Mouse (Mus musculus) liver, embryonic 15.5 days (tissue): ENCODE data around the gene Vwa7. TPM values are rescaled to one million over a fixed set of nuclear protein-coding genes. Genes with fewer than 3 reads are reported as not detected.

Experiments
- ATAC-seq: fragments of 200-750 bp; cut with Nextera tagmentation; 2 replicates; pipeline ENCODE4 v1.8.0; 2017; ENCODE audit warnings: moderate number of reproducible peaks, mild to moderate bottlenecking, moderate library complexity; ENCODE audit not compliant: insufficient read depth
- H3K27ac ChIP-seq: fragments of 300-500 bp; sonication (generic); replicated peaks from 2 replicates; pipeline ENCODE4 v1.5.1; 2015; ENCODE audit warnings: mild to moderate bottlenecking, inconsistent platforms
- H3K27me3 ChIP-seq: fragments of 300-500 bp; sonication (generic); 2 replicates; pipeline ENCODE4 v1.6.1; 2015; ENCODE audit warnings: mild to moderate bottlenecking, inconsistent platforms
- H3K36me3 ChIP-seq: fragments of 300-500 bp; sonication (generic); replicated peaks from 2 replicates; pipeline ENCODE4 v1.6.1; 2015; ENCODE audit warnings: moderate library complexity, mild to moderate bottlenecking, inconsistent platforms
- H3K4me1 ChIP-seq: fragments of 300-500 bp; sonication (generic); replicated peaks from 2 replicates; pipeline ENCODE4 v1.6.1; 2015; ENCODE audit warnings: inconsistent platforms
- H3K4me2 ChIP-seq: fragments of 300-500 bp; sonication (generic); 2 replicates; pipeline ENCODE4 v1.6.1; 2015; ENCODE audit warnings: moderate library complexity, mild to moderate bottlenecking, inconsistent platforms
- H3K4me3 ChIP-seq: fragments of 300-500 bp; sonication (generic); replicated peaks from 2 replicates; pipeline ENCODE4 v1.5.1; 2015; ENCODE audit warnings: mild to moderate bottlenecking, inconsistent platforms
- H3K9ac ChIP-seq: fragments of 300-500 bp; sonication (generic); 2 replicates; pipeline ENCODE4 v1.6.1; 2015; ENCODE audit warnings: moderate library complexity, mild to moderate bottlenecking, inconsistent platforms
- H3K9me3 ChIP-seq: fragments of 300-500 bp; sonication (generic); replicated peaks from 2 replicates; pipeline ENCODE4 v1.6.1; 2016; ENCODE audit warnings: inconsistent platforms
- WGBS: fragments of 180-500 bp; shearing (Covaris S2); methylation state at CpG from one replicate; pipeline ENCODE4 v1.1.7; 2015; ENCODE audit warnings: mixed read lengths; ENCODE audit not compliant: insufficient replicate concordance; 5-methylcytosine and 5-hydroxymethylcytosine counted together
- polyA plus RNA-seq: library from polyadenylated mRNA; unstranded; fragments of >200 nt; fragmentation: Nextera tagmentation; extraction: Ambion mirVana; gene quantifications from 2 replicates; pipeline ENCODE4 v1.2.1, GENCODE M21; 2015

Vwa7 gene
- polyA plus RNA-seq, 1 experiment from 2014 or later: 0.09 TPM

DNA sequence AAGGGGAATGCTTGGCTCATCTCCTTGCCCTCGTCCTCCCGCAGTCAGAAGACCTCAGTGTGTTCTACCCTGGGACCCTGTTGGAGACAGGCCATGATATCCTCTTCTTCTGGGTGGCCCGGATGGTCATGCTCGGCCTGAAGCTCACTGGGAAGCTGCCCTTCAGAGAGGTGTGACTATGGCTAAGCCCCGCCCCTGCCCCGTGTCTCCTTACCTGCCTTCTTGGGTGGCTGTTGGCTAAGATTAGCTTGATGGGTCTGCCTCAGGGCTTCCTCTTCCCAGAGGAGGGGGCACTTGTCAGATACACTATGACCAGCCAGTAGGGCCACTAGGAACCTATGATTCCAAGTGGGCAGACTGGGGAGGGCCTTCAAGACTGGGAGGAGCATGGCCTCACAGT lies 3.2 kb upstream of the Vwa7 start:
- 70% methylated on average over 6 of the region's 6 CpGs for WGBS
- H3K36me3 ChIP-seq: peaks cover 93% of the 10 kb centered on the region
- H3K4me3 ChIP-seq: no peak overlapping the region
- H3K4me1 ChIP-seq: peaks cover 16% of the 10 kb centered on the region
- no peaks in the 10 kb centered on the region for H3K9me3 ChIP-seq
- no peak overlapping the region for H3K4me2 ChIP-seq
- no peak for ATAC-seq
- no peak overlapping the region for H3K9ac ChIP-seq
- no peaks in the 10 kb centered on the region for H3K27me3 ChIP-seq
- no peak overlapping the region for H3K27ac ChIP-seq

GRCm38 (mm10) chr17:35015296-35015695 lies 1.1 kb upstream of the Vwa7 start:
- H3K36me3 ChIP-seq: peaks cover 72% of the 10 kb centered on the region
- WGBS: 85% methylated on average over 16 of the region's 16 CpGs
- no peak overlapping the region for H3K27ac ChIP-seq
- no peaks in the 10 kb centered on the region for H3K9me3 ChIP-seq
- no peaks in the 10 kb centered on the region for H3K27me3 ChIP-seq
- H3K9ac ChIP-seq: no peak overlapping the region
- no peak overlapping the region for H3K4me3 ChIP-seq
- no peak overlapping the region for H3K4me2 ChIP-seq
- peaks cover 19% of the 10 kb centered on the region for H3K4me1 ChIP-seq
- ATAC-seq: no peak

DNA sequence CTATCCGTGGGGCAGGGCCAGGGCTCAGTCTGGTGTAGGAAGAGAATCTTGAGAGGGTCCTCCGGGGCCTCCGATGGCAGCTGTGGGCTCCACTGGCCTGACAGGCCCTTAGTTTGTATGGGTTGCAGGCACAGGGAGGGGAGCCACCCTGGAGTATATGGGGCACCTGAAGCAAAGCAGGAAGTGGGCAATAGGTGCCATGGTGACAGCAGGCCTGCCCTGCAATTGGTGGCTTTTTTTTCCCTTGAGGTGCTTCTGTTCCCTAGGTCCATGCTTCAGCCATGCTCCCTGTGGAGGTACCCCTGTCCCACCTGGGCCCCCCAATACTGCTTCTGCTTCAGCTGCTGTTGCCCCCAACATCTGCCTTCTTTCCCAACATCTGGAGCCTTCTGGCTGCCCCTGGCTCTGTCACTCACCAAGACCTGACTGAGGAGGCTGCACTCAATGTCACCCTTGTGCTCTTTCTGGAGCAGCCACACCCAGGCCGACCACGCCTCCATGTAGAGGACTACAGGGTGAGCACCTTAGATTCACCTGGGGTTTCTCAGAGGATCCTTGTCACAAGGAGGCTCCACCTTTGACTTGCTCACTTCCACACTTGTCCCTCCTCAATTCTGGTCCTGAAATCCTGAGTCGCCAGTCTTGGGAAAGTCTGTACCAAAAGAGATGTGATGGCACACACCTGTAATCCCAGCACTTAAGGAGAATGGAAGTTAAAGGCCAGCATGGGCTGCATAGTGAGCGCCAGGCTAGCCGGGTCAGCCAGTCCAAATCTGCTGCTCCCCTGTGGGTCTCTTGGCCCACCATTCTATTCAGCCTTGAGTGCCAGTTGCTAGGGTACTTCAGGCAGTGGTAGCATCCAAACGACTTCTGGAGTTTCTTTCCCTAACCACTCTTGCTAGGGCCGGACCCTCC lies 669 bp downstream of the Vwa7 start:
- Histone ChIP-seq H3K4me2 (no peak overlapping the region), H3K9me3 (no peaks in the 10 kb centered on the region), H3K9ac (no peak overlapping the region), H3K4me3 (no peak overlapping the region), H3K27me3 (no peaks in the 10 kb centered on the region), H3K4me1 (peaks cover 34% of the 10 kb centered on the region), H3K27ac (no peak overlapping the region), H3K36me3 (peaks cover 54% of the 10 kb centered on the region)
- ATAC-seq: no peak
- WGBS: 75% methylated on average over 10 of the region's 10 CpGs

- H3K4me2 ChIP-seq: no peak overlapping the region
- H3K4me3 ChIP-seq: no peak overlapping the region
- no peak overlapping the region for H3K9ac ChIP-seq
- WGBS: 72% methylated on average over 14 of the region's 14 CpGs
- ATAC-seq: no peak
- no peaks in the 10 kb centered on the region for H3K27me3 ChIP-seq
- no peak overlapping the region for H3K27ac ChIP-seq
- H3K36me3 ChIP-seq: peaks cover 48% of the 10 kb centered on the region
- no peaks in the 10 kb centered on the region for H3K9me3 ChIP-seq
- H3K4me1 ChIP-seq: peaks cover 40% of the 10 kb centered on the region
These were observed 1.3 kb downstream of the Vwa7 start for GRCm38 (mm10) chr17:35017706-35018030.

DNA sequence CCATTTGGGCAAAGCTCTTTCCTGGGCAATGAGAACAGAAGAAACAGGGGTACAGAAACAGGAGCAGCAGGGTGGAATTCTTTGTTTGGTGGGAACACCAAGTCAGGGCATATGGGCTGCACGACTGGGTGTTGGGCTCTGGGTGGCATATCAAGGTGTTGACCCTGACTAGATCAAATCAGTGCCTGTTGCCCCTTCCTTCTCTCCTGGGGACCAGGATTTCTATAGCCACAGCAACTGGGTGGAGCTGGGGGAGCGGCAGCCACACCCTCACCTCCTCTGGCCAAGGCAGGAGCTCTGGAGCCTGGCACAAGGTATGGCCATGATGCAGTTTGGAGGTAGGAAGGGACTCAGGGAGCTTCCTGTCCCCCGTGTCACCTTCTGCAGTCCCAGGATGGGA lies 1.8 kb downstream of the Vwa7 start:
- Histone ChIP-seq H3K9ac (no peak overlapping the region), H3K4me3 (no peak overlapping the region)
- no peak for ATAC-seq

DNA sequence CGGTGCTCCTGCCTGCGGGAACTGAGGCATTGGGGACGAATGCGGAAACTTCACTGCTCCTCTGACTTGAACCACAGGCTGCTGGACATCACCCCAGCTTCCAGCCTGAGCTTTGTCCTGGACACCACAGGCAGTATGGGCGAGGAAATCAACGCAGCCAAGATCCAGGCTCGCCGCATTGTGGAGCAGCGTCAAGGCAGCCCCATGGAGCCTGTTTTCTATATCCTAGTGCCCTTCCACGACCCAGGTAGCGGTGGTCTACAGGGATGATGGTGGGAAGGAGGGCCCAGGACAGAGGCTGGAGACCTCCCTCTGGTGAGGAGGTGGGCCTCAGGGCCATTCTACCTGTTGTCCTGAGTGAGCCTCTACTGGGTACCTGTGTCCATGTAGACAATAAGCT lies 3.5 kb downstream of the Vwa7 start:
- H3K4me3 ChIP-seq: no peak overlapping the region
- no peak for ATAC-seq
- 83% methylated on average over 11 of the region's 11 CpGs for WGBS
- no peak overlapping the region for H3K9ac ChIP-seq
- peaks cover 26% of the 10 kb centered on the region for H3K36me3 ChIP-seq
- H3K4me1 ChIP-seq: peaks cover 62% of the 10 kb centered on the region
- H3K27me3 ChIP-seq: no peaks in the 10 kb centered on the region
- no peaks in the 10 kb centered on the region for H3K9me3 ChIP-seq
- H3K27ac ChIP-seq: no peak overlapping the region
- no peak overlapping the region for H3K4me2 ChIP-seq

More for the DNA sequence above, 1.8 kb downstream of the Vwa7 start:
- 49% methylated on average over 3 of the region's 3 CpGs for WGBS
- Histone ChIP-seq H3K27ac (no peak overlapping the region), H3K9me3 (no peaks in the 10 kb centered on the region), H3K4me1 (peaks cover 45% of the 10 kb centered on the region), H3K27me3 (no peaks in the 10 kb centered on the region), H3K4me2 (no peak overlapping the region), H3K36me3 (peaks cover 43% of the 10 kb centered on the region)

DNA sequence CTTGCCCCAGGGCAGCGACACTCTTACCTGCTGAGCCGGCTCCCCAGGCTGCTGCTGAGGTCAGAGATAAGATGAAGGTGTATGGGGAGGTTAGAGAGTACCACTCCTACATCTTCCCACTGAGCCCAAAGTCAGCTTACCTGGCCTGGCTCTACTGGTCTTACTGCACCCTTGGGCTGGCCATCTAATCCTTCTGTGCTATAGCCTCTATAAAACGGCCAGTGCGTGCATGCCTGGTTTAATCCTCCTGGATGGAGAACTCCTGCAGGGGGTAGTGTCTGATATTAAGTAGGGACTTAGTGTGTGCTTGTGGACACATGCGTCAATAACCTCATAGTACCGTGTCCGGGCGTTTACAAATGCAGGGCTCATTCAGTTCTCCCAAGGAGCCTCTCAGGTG lies 4.2 kb downstream of the Vwa7 start:
- H3K4me3 ChIP-seq: no peak overlapping the region
- ATAC-seq: no peak
- H3K27ac ChIP-seq: no peak overlapping the region
- H3K9ac ChIP-seq: no peak overlapping the region
- no peaks in the 10 kb centered on the region for H3K9me3 ChIP-seq
- H3K27me3 ChIP-seq: no peaks in the 10 kb centered on the region
- 76% methylated on average over 8 of the region's 8 CpGs for WGBS
- H3K36me3 ChIP-seq: peaks cover 19% of the 10 kb centered on the region
- H3K4me1 ChIP-seq: peaks cover 68% of the 10 kb centered on the region
- no peak overlapping the region for H3K4me2 ChIP-seq

- Histone ChIP-seq H3K27me3 (no peaks in the 10 kb centered on the region), H3K9ac (no peak overlapping the region), H3K4me1 (peaks cover 68% of the 10 kb centered on the region), H3K27ac (peak overlapping the region; percentile 65; the same call in 1 of the 2 replicates), H3K9me3 (no peaks in the 10 kb centered on the region), H3K4me3 (peak overlapping the region; percentile 20), H3K4me2 (peak overlapping the region; percentile 54), H3K36me3 (peaks cover 12% of the 10 kb centered on the region)
- no peak; the same call in 1 of the 2 replicates for ATAC-seq
- 6% methylated on average over 17 of the region's 17 CpGs for WGBS
These were observed 4.9 kb downstream of the Vwa7 start for GRCm38 (mm10) chr17:35021163-35021808.

DNA sequence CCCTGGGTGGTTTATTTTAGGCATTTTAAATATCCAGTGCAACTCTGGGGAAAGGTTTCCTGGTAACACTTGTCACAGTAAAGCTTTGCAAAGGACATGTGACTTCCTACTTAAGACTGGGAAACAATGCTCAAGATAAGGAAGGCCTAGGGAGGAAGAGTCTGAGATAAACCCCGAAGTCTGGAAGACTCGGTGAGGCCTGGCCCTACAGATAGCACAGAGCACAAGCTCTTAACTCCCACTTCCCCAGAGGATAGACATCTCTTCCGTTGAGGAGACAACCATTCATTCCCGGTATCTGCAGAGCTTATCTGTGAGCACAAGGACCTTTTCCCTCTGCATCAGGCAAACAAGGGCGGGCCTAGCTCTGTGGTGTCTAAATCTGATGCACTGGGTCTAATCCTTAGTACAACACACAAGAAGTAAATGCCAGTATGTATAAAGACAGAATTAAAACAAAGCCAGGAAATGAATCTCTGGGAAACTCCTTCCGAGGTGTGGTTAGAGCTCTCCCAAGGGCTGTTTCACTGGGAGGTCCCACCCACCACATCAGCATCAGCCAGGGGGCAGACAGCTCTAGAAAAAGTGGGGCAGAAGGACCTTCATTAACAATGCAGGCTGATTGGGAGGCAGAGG lies 5.6 kb downstream of the Vwa7 start:
- no peaks in the 10 kb centered on the region for H3K9me3 ChIP-seq
- peaks cover 61% of the 10 kb centered on the region for H3K4me1 ChIP-seq
- H3K4me2 ChIP-seq: peak overlapping the region; percentile 54

GRCm38 (mm10) chr17:35022541-35023060 lies 6.2 kb downstream of the Vwa7 start:
- ATAC-seq: no peak
- WGBS: 59% methylated on average over 8 of the region's 8 CpGs
- Histone ChIP-seq H3K27ac (peak overlapping the region; percentile 39; the same call in 1 of the 2 replicates), H3K4me1 (peaks cover 60% of the 10 kb centered on the region), H3K27me3 (no peaks in the 10 kb centered on the region), H3K36me3 (no peaks in the 10 kb centered on the region), H3K9me3 (no peaks in the 10 kb centered on the region), H3K9ac (no peak overlapping the region), H3K4me3 (no peak overlapping the region), H3K4me2 (no peak overlapping the region)

More for the DNA sequence above, 5.6 kb downstream of the Vwa7 start:
- WGBS: 10% methylated on average over 6 of the region's 6 CpGs
- H3K27me3 ChIP-seq: no peaks in the 10 kb centered on the region
- H3K4me3 ChIP-seq: peak overlapping the region; percentile 20; the same call in 1 of the 2 replicates
- peak overlapping the region; percentile 65 for H3K27ac ChIP-seq
- ATAC-seq: peak; percentile 82
- peaks cover 5% of the 10 kb centered on the region; the same call in 1 of the 2 replicates for H3K36me3 ChIP-seq
- no peak overlapping the region for H3K9ac ChIP-seq

- Histone ChIP-seq H3K36me3 (no peaks in the 10 kb centered on the region), H3K27me3 (no peaks in the 10 kb centered on the region), H3K27ac (no peak overlapping the region), H3K9ac (no peak overlapping the region), H3K9me3 (no peaks in the 10 kb centered on the region), H3K4me1 (peaks cover 64% of the 10 kb centered on the region), H3K4me3 (no peak overlapping the region), H3K4me2 (0 out of 2 replicates have a peak overlapping the region, but pooled peaks have one; percentile 13)
- ATAC-seq: no peak
- 76% methylated on average over 5 of the region's 5 CpGs for WGBS
These were observed 6.8 kb downstream of the Vwa7 start for GRCm38 (mm10) chr17:35023221-35023620.
